In the genomic region with DNA sequence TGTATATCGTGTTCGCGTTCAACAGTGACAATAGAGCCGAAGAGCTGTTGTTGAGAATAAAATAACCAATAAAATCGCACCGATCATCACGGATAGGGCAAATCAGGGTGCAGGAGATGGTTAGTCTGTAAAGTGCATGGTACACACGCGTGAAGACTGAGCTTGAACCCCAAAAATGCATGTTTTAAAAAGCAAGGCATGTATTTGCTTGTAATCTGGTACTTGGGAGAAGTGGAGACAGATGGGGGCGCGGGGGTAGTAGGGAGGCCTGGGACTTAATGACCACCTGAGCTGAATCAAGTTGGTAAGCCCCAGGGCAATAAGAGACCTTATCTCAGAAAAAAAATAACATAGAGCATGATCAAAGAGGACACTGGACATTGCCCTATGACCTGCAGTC, we compare ENCODE assay signal across 24 mouse cellular contexts.
"Had no signal": no experiment of that assay in that cellular context is flagged by ENCODE, and none has a peak within 500 bp of the region (broad histone marks: within the 10 kb centered on the region; RNA-seq: fewer than 3 reads in every experiment).

No protein-coding gene starts in this region.

- H3K4me3 ChIP-seq: left cerebral cortex, adult 2 months; limb, embryonic 10.5 days; limb, embryonic 12.5 days; limb, embryonic 13.5 days; limb, embryonic 15.5 days; liver, embryonic 12.5 days; liver, embryonic 13.5 days; liver, embryonic 15.5 days; lung, embryonic 15.5 days; megakaryocyte, embryonic 14.5 days; midbrain, embryonic 15.5 days; myocyte; neural tube, embryonic 12.5 days had no signal

- ATAC-seq: liver, embryonic 12.5 days; liver, postnatal 0 days; lung, postnatal 0 days had no signal

- H3K9ac ChIP-seq: limb, embryonic 12.5 days; limb, embryonic 15.5 days; liver, embryonic 12.5 days; liver, embryonic 13.5 days; liver, embryonic 14.5 days; liver, embryonic 15.5 days; liver, postnatal 0 days; lung, embryonic 14.5 days; lung, embryonic 15.5 days; midbrain, embryonic 12.5 days; midbrain, embryonic 15.5 days; neural tube, embryonic 12.5 days had no signal

- DNase-seq: liver; liver, embryonic 13.5 days; liver, postnatal 0 days; lung, adult 2 months; lung, postnatal 14 days had no signal

- H3K4me2 ChIP-seq: limb, embryonic 13.5 days; limb, embryonic 15.5 days; liver, embryonic 11.5 days; liver, embryonic 12.5 days; liver, embryonic 13.5 days; liver, embryonic 15.5 days; lung, embryonic 14.5 days; lung, embryonic 15.5 days had no signal

- H3K27ac ChIP-seq: left cerebral cortex, adult 2 months; limb, embryonic 12.5 days; limb, embryonic 13.5 days; limb, embryonic 15.5 days; liver, embryonic 12.5 days; liver, embryonic 13.5 days; liver, embryonic 14.5 days; liver, embryonic 15.5 days; lung, embryonic 15.5 days; macrophage; midbrain, embryonic 12.5 days; midbrain, embryonic 15.5 days; neural tube, embryonic 12.5 days had no signal

- H3K36me3 ChIP-seq: limb, embryonic 10.5 days; limb, embryonic 12.5 days; limb, embryonic 13.5 days; limb, embryonic 15.5 days; liver, embryonic 12.5 days; liver, embryonic 13.5 days; liver, embryonic 15.5 days; lung, embryonic 15.5 days; midbrain, embryonic 10.5 days; midbrain, embryonic 12.5 days; midbrain, embryonic 15.5 days; neural tube, embryonic 12.5 days had no signal

- H3K27me3 ChIP-seq: liver, embryonic 12.5 days; liver, embryonic 13.5 days; liver, embryonic 15.5 days; lung, embryonic 15.5 days; megakaryocyte, embryonic 14.5 days; midbrain, embryonic 12.5 days; neural tube, embryonic 12.5 days had no signal

- H3K4me1 ChIP-seq: liver, embryonic 12.5 days; liver, embryonic 13.5 days; liver, embryonic 15.5 days; megakaryocyte, embryonic 14.5 days; midbrain, embryonic 15.5 days had no signal

- H3K9me3 ChIP-seq: limb, embryonic 10.5 days; limb, embryonic 15.5 days; liver, embryonic 12.5 days; liver, embryonic 13.5 days; liver, embryonic 15.5 days; lung, embryonic 15.5 days; midbrain, embryonic 10.5 days; midbrain, embryonic 12.5 days; midbrain, embryonic 15.5 days; neural tube, embryonic 12.5 days had no signal
